Mouse (Mus musculus): Measurements from ENCODE around the gene Sardh.

Sardh gene

DNA sequence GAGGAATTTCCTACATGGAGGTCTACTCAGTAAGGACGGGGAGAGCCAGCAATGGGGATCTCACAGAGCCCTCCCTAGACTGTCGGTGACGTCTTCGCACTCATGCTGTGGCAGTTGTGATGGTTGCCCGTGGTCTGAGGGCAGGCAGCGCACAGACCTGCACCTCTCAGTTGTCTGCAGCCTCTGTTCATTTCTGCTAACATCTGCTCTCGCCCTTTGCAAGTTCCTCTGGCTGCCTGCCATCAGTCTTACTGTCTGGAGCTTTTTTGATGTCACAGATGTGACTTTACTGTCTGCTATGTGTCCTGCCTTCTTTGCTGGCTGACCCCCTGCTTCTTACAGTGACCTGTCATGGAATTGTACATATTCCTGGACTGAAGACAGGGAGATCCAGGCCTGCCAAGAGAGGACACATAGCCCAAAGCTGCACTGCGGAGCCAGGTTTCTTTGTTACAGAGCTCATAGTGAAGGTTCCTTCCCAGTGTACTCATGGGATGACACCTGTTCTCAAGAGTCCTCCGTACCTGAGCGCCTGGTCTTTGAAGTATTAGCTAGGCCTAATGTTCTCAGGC lies 72.4 kb downstream of the Sardh start:
- in situ Hi-C loops (cut with MboI, MseI): loop anchor here (10.0 kb wide), 1 partner anchor 891 kb away; no protein-coding TSS in a partner anchor

DNA sequence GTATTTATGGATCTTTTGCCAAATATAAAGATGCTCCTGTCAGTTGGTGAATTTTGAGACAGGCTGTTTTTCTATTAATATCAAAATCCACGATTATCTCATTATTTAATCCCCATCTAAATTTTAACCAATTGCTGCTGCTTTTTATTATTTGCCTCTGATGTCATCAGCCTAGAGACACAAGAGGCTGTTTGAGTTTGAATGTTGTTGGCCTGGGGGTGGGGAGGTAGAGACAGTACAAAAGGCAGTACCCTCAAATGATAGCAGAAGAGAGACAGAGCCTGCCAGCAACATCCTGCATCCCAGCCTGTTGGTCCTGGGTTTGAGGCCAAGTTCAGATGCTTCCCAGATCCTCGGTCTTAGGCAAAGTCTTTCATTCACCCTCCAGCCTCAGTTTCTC lies 73.9 kb downstream of the Sardh start:
- in situ Hi-C loops (cut with MboI, MseI): loop anchor here (10.0 kb wide), 1 partner anchor 889 kb away; no protein-coding TSS in a partner anchor

DNA sequence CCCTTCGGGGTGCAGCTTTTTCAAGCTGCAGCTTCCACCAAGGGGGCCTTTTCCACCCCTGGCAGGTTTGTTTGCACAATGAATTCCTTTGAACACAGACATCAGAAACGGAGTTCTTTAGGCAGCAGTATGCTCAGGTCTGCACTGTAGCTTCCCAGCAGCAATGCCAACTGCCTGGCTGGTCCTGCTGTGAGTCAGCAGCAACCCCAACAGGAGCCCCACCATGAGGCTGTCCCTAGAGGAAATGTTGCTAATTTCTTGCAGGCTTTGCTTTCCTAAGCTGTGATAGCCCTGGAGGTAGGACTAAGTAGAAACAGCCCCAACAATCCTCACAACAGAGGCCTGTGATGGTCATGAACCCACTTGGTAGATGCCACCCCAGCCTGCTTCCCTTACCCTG lies 81.1 kb downstream of the Sardh start:
- in situ Hi-C loops (cut with MboI, MseI): no loop called here

DNA sequence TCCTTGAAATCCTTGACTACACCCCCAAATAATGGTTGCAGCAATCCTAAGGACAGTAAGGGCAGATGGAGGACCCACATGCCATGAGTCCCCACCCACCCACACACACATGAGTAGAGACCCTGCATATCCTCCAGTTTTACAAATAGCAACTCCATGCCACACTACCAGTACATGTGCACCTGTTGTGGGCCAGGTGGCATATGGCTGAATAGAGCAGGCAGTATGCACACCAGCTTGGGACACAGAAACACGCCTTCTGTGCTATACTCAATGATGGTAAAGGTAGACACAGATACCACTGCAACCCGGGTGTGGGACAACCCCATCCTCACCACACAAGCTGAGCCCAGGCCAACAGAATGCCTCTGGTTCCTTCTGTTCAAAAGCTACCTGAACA lies 82.1 kb downstream of the Sardh start:
- in situ Hi-C loops (cut with MboI, MseI): no loop called here

DNA sequence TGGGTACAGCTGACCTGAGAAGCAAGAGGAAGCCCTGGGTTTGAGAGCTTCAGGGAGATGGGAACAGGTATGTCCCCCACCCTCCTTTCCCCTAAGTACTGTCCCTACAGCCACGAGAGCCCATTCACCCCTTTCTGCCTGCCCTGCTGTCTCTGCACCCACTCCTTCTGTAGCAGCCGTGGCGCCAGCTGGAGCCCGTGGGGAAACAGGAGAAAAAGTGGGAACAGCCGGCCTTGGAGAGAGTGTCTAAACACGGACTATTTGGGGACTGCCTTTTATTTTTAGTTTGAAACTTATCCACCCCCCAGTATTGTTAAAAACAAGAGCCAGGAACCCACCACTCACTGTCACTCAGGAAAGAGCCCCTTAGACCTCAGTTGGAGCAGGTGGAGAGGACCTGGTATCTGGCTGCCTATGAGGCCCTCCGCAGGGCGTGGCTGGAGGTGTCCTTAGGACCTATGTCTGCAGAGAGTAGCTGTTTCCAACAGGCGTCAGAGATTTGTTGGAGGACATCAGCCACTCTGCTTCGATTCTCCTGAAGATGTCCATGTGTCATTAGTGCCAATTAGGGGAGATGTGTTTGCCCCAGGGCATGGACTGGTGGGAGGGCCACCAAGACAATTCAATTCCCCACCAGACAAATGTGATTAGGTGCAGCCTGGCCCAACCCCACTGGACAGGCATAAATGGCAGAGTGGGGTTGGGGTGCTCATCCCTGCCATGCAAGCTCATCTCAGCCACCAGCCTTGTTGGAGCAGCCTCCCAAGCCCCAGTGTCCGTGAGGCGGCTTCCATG lies 83.1 kb downstream of the Sardh start, which contains the start of gene Dbh:
Dbh (plus strand) TSS at position 438 of the 795 bp plus-strand sequence.
- in situ Hi-C loops (cut with MboI, MseI): loop anchor here (5.0 kb wide), 1 partner anchor 88 kb away; the partner anchor contains the start of gene Adamtsl2

DNA sequence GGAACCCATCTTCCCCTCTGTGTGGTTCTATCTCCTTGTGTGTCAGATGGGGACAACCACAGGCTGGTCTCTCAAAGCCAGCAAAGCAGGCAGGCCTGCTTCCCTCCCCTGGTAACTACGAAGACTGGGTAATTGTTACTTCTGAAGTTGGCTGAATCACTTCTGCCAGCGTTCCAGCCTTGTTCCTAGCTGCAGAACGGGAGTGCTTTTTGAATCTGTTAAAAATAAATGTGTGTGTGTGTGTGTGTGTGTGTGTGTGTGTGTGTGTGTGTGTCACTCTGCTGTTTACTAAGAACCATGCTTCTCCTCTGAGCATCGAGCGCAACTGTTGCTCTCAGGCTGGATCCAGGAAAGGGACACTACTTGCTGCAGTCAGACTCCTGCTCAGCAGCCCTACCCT lies 84.3 kb downstream of the Sardh start:
- in situ Hi-C loops (cut with MboI, MseI): loop anchor here (5.0 kb wide), 1 partner anchor 87 kb away; the partner anchor contains the start of gene Adamtsl2

DNA sequence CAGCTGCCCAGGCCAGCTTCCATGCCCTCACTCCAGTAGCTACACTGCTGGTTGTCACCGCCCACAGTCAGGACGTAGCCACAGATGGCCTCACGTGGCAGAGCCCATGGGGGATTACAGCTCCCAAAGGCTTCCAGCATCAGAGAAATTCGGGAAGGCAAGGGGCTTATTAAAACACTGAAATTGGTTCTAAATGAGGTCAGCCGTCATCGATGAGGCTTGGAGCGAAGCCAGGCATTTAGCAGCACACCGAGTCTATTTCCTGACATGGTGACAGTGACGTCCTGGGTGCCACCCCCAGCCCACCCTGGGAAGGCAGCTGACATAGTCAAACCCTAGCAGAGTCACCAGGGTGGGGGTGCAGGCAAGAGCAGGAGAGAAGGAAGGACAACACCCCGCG lies 85.5 kb downstream of the Sardh start:
- in situ Hi-C loops (cut with MboI, MseI): loop anchor here (5.0 kb wide), 1 partner anchor 85 kb away; the partner anchor contains the start of gene Adamtsl2

DNA sequence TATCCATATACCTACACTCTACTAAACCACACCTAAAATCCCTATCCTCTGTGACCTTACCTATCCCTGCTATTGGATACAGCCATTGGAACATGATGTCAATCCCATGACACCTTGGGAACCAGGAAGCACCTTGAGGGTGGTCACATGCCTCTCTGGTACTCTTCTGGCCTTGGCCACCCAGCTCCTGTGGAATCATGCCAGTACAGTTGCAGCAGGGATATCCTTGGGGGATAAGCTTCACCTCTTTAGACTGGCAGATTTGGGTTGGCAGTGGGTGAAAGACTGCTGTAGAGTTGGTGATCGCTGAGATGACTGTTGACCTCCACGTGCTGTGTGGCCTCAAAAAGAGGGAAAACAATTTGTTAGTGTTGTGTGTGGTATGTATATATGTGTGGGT lies 86.6 kb downstream of the Sardh start:
- in situ Hi-C loops (cut with MboI, MseI): loop anchor here (5.0 kb wide), 1 partner anchor 84 kb away; the partner anchor contains the start of gene Adamtsl2

DNA sequence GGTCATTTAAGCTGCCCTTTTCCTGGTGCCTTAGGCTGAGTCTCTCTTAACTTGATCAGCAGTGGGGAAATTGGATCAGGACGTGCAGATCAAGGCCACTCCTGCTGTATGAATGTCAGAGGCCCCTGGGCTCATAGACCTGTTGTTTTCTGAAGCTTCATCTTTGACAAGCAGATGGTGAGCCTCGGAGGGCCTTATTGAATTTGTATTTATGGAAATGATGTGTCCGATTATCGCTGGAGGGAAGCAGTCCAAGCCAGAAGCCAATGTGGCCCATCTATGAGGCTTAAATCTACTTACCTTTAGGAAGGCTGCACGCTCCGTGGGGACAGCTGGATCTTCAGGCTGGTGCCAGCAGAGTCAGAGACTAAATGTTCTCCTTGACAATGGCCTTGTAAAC lies 91.5 kb downstream of the Sardh start:
- in situ Hi-C loops (cut with MboI, MseI): no loop called here

DNA sequence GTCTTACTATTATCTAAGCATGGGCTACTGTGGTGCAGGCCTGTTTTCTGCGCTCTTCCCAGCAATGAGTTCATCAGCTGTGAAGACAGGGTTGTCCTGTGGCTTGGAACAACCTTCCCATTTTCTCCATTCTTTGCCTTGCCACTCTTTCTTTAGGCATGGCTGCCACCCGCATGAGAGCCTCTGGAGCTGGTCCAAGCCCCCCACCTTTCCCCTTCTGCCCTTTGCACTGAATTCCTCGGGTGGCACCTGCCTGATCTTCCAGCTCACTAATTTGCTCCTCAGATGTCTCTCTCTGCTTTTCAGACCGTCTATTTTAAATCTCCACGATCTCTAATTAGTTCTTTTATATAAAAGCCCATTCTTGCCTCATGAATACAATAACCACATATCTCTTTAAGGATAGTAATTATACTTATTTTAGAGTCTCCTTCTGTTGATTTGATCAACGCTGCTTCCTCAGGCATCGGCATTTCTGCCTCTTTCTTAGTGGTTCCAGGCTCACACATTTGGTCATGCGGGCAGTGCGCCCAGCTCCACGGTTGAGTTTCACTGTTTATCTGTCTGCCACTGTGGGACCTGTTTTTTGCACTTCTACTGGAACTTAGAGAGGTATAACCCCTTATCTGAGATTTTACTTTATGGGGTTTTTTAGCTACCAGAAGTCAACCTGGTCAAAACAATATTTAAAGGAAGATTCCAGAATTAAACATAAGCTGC lies 93.5 kb downstream of the Sardh start:
- in situ Hi-C loops (cut with MboI, MseI): no loop called here

DNA sequence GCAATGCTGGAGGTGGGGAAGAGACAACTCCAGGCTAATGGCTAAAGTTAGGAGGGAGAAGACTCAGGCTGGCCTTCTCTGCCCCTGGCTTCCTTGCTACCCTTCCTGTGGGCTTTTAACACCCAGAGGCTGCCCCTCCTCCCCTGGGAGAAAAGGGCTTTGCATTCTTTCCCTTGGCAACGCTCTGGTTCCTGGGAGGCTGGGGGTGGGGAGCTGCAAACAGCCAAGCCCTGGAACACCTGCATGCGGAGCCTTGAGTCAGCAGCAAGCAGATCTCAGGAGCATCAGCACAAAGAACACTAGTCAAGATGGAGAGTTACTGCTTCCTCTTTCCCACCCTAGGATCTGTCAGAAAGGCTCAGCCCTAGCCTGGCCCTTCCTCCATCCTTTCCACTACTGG lies 98.7 kb downstream of the Sardh start:
- in situ Hi-C loops (cut with MboI, MseI): no loop called here

DNA sequence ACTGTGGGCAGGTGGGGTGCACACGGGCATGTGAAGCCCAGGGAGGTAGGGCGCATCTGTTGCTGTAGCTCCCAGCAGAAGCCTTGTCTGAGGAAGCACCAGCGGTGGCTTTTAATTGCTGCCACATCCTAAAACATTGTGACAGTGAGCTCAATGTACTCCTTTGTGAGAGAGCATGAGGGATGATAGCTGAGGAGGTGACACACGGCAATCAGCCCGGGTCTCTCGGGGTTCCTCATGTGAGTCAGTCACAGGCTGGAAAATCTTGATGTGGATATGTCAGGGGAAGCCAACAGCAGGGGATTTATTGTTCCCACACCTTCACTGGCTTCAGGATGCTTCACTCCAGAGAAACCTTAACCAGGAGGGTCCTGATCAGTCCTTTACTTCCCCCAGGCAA lies 101.3 kb downstream of the Sardh start:
- in situ Hi-C loops (cut with MboI, MseI): no loop called here

DNA sequence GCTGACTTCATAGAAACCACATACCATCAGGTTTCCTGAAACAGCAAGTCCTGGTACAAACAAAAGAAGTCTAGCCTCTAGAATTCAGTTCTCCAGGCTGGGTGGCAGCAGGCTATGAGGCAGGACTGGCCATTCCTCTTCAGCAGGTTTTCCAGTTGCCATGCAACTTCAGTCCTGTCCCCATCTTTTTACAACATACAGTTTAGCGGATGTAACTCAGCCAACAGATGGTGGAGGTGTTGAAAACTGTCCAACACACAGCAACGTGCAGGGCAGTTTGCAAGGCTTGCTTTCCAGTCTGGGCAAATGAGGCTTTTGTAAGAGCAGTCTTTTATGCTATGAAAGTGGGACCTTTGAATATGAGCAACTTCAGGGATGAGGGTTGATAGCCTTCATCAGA lies 103.2 kb downstream of the Sardh start:
- in situ Hi-C loops (cut with MboI, MseI): no loop called here

DNA sequence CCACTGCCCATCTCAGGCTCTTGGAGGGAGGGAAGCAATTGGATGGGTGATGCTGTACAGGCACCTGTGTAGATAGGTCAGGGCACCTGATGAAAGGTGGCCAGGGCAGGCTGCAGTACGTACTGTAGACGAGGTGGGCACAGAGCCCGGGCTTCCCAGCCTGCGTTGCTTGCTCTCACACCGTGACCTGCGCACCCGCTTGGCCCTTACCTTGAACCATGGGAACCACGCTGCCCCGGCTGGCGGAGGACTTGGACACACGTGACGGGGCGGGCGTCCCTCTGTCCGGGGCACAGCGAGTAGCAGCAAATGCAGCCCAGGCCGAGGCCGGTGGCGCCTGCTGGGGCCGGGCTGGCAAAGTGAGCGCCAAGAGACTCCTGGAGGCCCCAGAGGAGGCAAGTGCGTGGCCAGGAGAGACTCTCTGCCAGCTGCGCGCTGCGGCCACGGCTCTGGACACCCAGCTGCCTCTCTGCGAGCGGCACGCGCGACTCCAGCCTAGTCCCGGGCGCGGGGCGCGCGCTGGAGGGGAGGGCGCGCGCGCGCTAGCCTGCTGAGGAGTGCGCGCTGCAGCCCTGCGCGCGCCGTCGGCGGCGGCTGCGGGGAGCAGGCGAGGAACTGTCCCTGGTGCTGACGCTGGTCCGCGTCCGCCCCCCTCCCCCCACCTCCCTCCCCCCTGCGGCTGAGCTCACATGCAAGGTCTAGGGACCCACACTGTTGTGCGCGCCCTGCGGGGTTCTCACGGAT lies 106.0 kb downstream of the Sardh start, which contains the start of gene Fam163b:
Fam163b (minus strand) TSS at position 542 of the 744 bp plus-strand sequence.
- in situ Hi-C loops (cut with MboI, MseI): no loop called here

Measured in T-helper 2 cell (primary cell).